ENCODE assay signal across 15 mouse cellular contexts in the genomic region with DNA sequence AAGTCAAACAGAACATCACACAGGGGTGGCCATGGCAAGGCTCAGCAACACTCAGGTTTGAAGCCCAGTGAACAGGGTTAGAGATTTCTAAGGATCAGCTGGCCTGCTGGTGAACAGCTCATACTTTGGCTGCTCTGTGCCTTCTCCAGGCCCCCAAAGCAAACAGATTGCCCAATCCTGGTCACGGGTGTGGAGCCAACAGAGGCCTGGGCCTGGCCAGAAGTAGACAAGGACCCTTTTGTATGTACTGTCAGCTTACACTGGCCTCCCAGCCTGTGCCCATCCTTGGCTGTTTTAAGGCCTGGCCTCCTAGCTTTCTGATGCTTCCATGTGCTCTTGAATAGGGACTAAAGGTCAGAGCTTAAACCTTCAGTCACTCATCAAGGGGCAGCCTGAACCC. TPM values are rescaled to one million over a fixed set of nuclear protein-coding genes. Genes with fewer than 3 reads are reported as not detected.
DNase-seq lines count a peak whose midpoint lies in the region; ATAC-seq and TF ChIP-seq lines count a peak whose summit lies in the region.
"Had no signal": no experiment of that assay in that cellular context is flagged by ENCODE, and none has a peak within 500 bp of the region (broad histone marks: within the 10 kb centered on the region; RNA-seq: fewer than 3 reads in every experiment).

No protein-coding gene starts in this region.

- no peaks in the 10 kb centered on the region for H3K27me3 ChIP-seq in liver, embryonic 14.5 days (ENCODE audit: control insufficient read depth, insufficient read depth, low read length)

- 42% methylated on average over 1 of the region's 1 CpGs for WGBS in liver, embryonic 14.5 days (ENCODE audit: insufficient replicate concordance)

- TF ChIP-seq EP300 in liver, embryonic 14.5 days (IDR thresholded peaks at IDR 0.05; ENCODE audit: low read depth) = no peak

- H3K4me3 ChIP-seq in liver, embryonic 14.5 days (ENCODE audit: insufficient read depth in 1 of 2, low read depth in 2 of 2, low read length in 2 of 2) = no peak overlapping the region

- peaks cover 0 to 5% of the 10 kb centered on the region in 2 experiments; a peak in 1 of 4 replicates for H3K4me1 ChIP-seq in liver, embryonic 14.5 days (replicated peaks; ENCODE audit: control insufficient read depth in 2 of 2, insufficient read depth in 2 of 2, low read length in 1 of 2)

- no peak overlapping the region for H3K4me2 ChIP-seq in liver, embryonic 14.5 days (ENCODE audit: low read depth)

- no peak overlapping the region for H3K27ac ChIP-seq in liver, embryonic 14.5 days

- H3K36me3 ChIP-seq in liver, embryonic 14.5 days (replicated peaks; ENCODE audit: control insufficient read depth, insufficient read depth, low read depth) = no peaks in the 10 kb centered on the region

- TF ChIP-seq CTCF in liver, embryonic 14.5 days (IDR thresholded peaks at IDR 0.05; ENCODE audit: low read depth) = no peak

- DNase-seq in adrenal gland, adult 2 months = peak; percentile 33
- no peak for DNase-seq in adrenal gland, postnatal 14 days
- DNase-seq in right cerebral cortex, adult 18-20 months = peak; percentile 52
- DNase-seq in right cerebral cortex, postnatal 14 days = no peak
- DNase-seq in liver, embryonic 14.5 days (ENCODE audit: low read depth in 3 of 3, low spot score in 3 of 3) = no peak
- no peak for DNase-seq in embryo, embryonic 9.5 days (ENCODE audit: extremely low spot score)
- no peak for DNase-seq in c-Kit-positive CD71-positive TER-119-positive erythroid progenitor cells, embryonic 14.5 days (ENCODE audit: low spot score)
- no peak for DNase-seq in spleen, postnatal 10 days (ENCODE audit: low spot score in 2 of 2)
- DNase-seq: adrenal gland, adult 8-10 months; B cell, adult 2 months had no signal

- H3K9ac ChIP-seq in liver, embryonic 14.5 days (replicated peaks) = no peak overlapping the region

- H3K9me3 ChIP-seq in liver, embryonic 14.5 days (ENCODE audit: control insufficient read depth, low read length) = no peaks in the 10 kb centered on the region

- 0 out of 2 replicates have a peak, but pooled peaks have one; percentile 8 for ATAC-seq in liver, embryonic 14.5 days (ENCODE audit: insufficient read depth)

RNA-seq across cellular contexts. Expression of gene Fam20c, which starts 22.0 kb away (rescaled TPM):
- total RNA-seq in adrenal gland, adult 2 months (2021) = 10 to 100 TPM in 1 of 2 experiments, 1 to 10 TPM in 1; 8.4 to 20.5 TPM
- 37.7 and 39.7 TPM in 2 replicates for polyA plus RNA-seq in adrenal gland, adult 2 months (2012; rRNA removed)
- 13.9 and 15.1 TPM in 2 replicates for total RNA-seq in adrenal gland, postnatal 14 days (2021)
- polyA plus RNA-seq in liver, embryonic 14.5 days (2012; rRNA removed) = 5.4 and 6.5 TPM in 2 replicates
- polyA plus RNA-seq in liver, embryonic 14.5 days (2014; fragmentation: Nextera tagmentation; extraction: Ambion mirVana) = 6.8 and 7.2 TPM in 2 replicates

RNA-seq across cellular contexts. Expression of gene Gm5294, which starts 43.5 kb away (rescaled TPM):
- total RNA-seq in adrenal gland, adult 2 months (2021) = not detected
- polyA plus RNA-seq in adrenal gland, adult 2 months (2012; rRNA removed) = 0.18 TPM in 1 of 2 replicates, not detected in the other
- not detected in 2 replicates for total RNA-seq in adrenal gland, postnatal 14 days (2021)
- polyA plus RNA-seq in liver, embryonic 14.5 days (2012; rRNA removed) = not detected in 2 replicates
- polyA plus RNA-seq in liver, embryonic 14.5 days (2014; fragmentation: Nextera tagmentation; extraction: Ambion mirVana) = not detected in 2 replicates
- total RNA-seq: adrenal gland, adult 8-10 months; hematopoietic stem cell, adult 5-6 weeks; left cerebral cortex, postnatal 14 days had no signal
- polyA plus RNA-seq: embryonic facial prominence, embryonic 14.5 days; neural tube, embryonic 14.5 days; stomach, embryonic 16.5 days had no signal

Comparison
In these comparisons a context has a peak if more than half of its experiments do, and no peak if none do; other contexts are left out.
1. DNase-seq: peak in adrenal gland, adult 2 months (single experiment) and right cerebral cortex, adult 18-20 months (single experiment); none in adrenal gland, postnatal 14 days (single experiment), right cerebral cortex, postnatal 14 days (single experiment), liver, embryonic 14.5 days (0 of 3), embryo, embryonic 9.5 days (single experiment), c-Kit-positive CD71-positive TER-119-positive erythroid progenitor cells, embryonic 14.5 days (single experiment) and spleen, postnatal 10 days (0 of 2).